In the genomic region with DNA sequence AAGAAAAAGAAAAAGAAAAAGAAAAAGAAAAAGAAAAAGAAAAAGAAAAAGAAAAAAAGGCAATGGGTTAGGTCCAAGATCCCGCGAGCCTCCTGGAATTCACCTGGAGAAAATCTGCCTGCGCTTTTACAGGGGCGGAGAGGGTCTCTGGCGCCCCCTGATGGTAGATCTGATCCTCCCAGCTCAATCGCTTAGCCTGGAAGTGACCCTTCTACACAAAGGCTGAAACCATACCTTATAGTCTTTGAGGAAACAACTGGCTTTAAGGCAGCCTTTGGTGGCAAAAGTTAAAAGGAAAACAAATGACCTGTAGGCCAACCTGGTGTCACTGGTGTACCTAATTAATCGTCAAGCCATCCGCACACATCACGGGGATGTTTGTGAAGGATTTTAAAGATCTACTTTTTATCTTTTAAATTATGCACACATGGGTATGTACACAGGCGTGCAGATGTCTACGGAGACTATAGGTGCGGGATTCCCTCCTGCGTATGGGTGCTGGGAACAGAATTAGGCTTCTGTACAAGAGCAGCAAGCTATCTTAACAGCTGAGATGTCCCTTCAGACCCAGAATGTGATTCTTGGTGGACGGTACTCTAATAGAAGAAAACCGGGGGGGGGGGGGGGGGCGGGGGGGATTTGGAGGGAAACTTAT, we compare ENCODE assay signal across 8 mouse cellular contexts. TPM values are rescaled to one million over a fixed set of nuclear protein-coding genes. Genes with fewer than 3 reads are reported as not detected.
A peak's percentile ranks its signal among the peaks of the same experiment; 100 is the strongest.
DNase-seq lines count a peak whose midpoint lies in the region; ATAC-seq and TF ChIP-seq lines count a peak whose summit lies in the region.

No protein-coding gene starts in this region.

- H3K4me3 ChIP-seq in ES-Bruce4 (ENCODE audit: low read depth, low read length), result no peak overlapping the region
- H3K4me3 ChIP-seq in bone marrow macrophage, adult 2 months (ENCODE audit: insufficient read depth, low read length), result peak overlapping the region; percentile 53; the same call in 1 of the 2 replicates
- no peak overlapping the region for H3K4me3 ChIP-seq in embryonic fibroblast, embryonic 13.5 days (ENCODE audit: insufficient read depth, low read length)
- H3K4me3 ChIP-seq in lung, postnatal 0 days (ENCODE audit: low read depth, low read length), result peak overlapping the region; percentile 47

- no peaks in the 10 kb centered on the region for H3K36me3 ChIP-seq in ES-Bruce4 (ENCODE audit: control insufficient read depth, insufficient read depth, low read length, poor library complexity, severe bottlenecking)
- no peaks in the 10 kb centered on the region for H3K36me3 ChIP-seq in lung, postnatal 0 days (ENCODE audit: insufficient read depth, low read length)

- H3K27me3 ChIP-seq in ES-Bruce4 (ENCODE audit: control insufficient read depth, insufficient read depth, low read length, poor library complexity, severe bottlenecking), result no peaks in the 10 kb centered on the region
- no peaks in the 10 kb centered on the region for H3K27me3 ChIP-seq in lung, postnatal 0 days (replicated peaks; ENCODE audit: insufficient read depth, low read length)

- H3K4me2 ChIP-seq in lung, postnatal 0 days (replicated peaks; ENCODE audit: low read depth, low read length), result peak overlapping the region; percentile 82; the same call in 1 of the 2 replicates

- H3K9ac ChIP-seq in ES-Bruce4 (ENCODE audit: low read depth, poor library complexity, severe bottlenecking), result no peak overlapping the region
- no peak overlapping the region for H3K9ac ChIP-seq in lung, postnatal 0 days (replicated peaks; ENCODE audit: low read depth)

- peak; percentile 77 to 82 for DNase-seq in heart, postnatal 14 days
- DNase-seq in kidney, postnatal 4 days, result peak; percentile 85
- DNase-seq in lung, postnatal 0 days (ENCODE audit: low spot score), result peak; percentile 84
- DNase-seq in ovary, adult 18-20 months (ENCODE audit: low spot score), result peak; percentile 39
- peak; percentile 70 for DNase-seq in urinary bladder, postnatal 25 days (ENCODE audit: low spot score)

- no peak for TF ChIP-seq POLR2A in ES-Bruce4 (IDR thresholded peaks at IDR 0.05; ENCODE audit: insufficient read depth, low read length)
- TF ChIP-seq POLR2A in bone marrow macrophage, adult 2 months (IDR thresholded peaks at IDR 0.05; ENCODE audit: borderline replicate concordance, low read depth, low read length), result no peak
- TF ChIP-seq POLR2A in embryonic fibroblast, embryonic 13.5 days (IDR thresholded peaks at IDR 0.05; ENCODE audit: low read depth, low read length), result no peak

- WGBS in lung, postnatal 0 days, result 35% methylated on average over 16 of the region's 16 CpGs

- TF ChIP-seq CTCF in ES-Bruce4 (IDR thresholded peaks at IDR 0.05; ENCODE audit: low read depth, low read length), result peak; percentile 85
- TF ChIP-seq CTCF in bone marrow macrophage, adult 2 months (IDR thresholded peaks at IDR 0.05; ENCODE audit: low read depth, low read length), result peak; percentile 58
- peak; percentile 45; the same call in 1 of the 2 replicates for TF ChIP-seq CTCF in embryonic fibroblast, embryonic 13.5 days (IDR thresholded peaks at IDR 0.05; ENCODE audit: borderline replicate concordance, insufficient read depth, low read length)
- TF ChIP-seq CTCF in lung, postnatal 0 days (IDR thresholded peaks at IDR 0.05), result peak; percentile 81

- H3K27ac ChIP-seq in ES-Bruce4 (ENCODE audit: insufficient read depth, low read length), result no peak overlapping the region
- H3K27ac ChIP-seq in bone marrow macrophage, adult 2 months (ENCODE audit: insufficient read depth, low read depth, low read length), result no peak overlapping the region
- no peak overlapping the region for H3K27ac ChIP-seq in embryonic fibroblast, embryonic 13.5 days (ENCODE audit: insufficient read depth, low read length)
- no peak overlapping the region for H3K27ac ChIP-seq in lung, postnatal 0 days (ENCODE audit: low read length)

- intact Hi-C loops in heart, postnatal 14 days (cut with DNase I), result loop anchor here (1.0 to 5.0 kb wide), 3 partner anchors 106 to 391 kb away; no protein-coding TSS in a partner anchor

- no peaks in the 10 kb centered on the region for H3K9me3 ChIP-seq in ES-Bruce4 (replicated peaks; ENCODE audit: control insufficient read depth, insufficient read depth, low read length, poor library complexity, severe bottlenecking)
- H3K9me3 ChIP-seq in lung, postnatal 0 days (ENCODE audit: low read length), result no peaks in the 10 kb centered on the region

- peak; percentile 72 for ATAC-seq in lung, postnatal 0 days

- H3K4me1 ChIP-seq in ES-Bruce4 (ENCODE audit: control insufficient read depth, insufficient read depth, low read length), result no peaks in the 10 kb centered on the region
- H3K4me1 ChIP-seq in bone marrow macrophage, adult 2 months (ENCODE audit: control insufficient read depth, insufficient read depth, low read length), result no peaks in the 10 kb centered on the region; the same call in 1 of the 2 replicates
- no peaks in the 10 kb centered on the region for H3K4me1 ChIP-seq in embryonic fibroblast, embryonic 13.5 days (ENCODE audit: control insufficient read depth, insufficient read depth, low read length)
- H3K4me1 ChIP-seq in lung, postnatal 0 days (ENCODE audit: insufficient read depth, low read depth, low read length), result peaks cover 6% of the 10 kb centered on the region; the same call in 1 of the 2 replicates

- TF ChIP-seq EP300 in ES-Bruce4 (IDR thresholded peaks at IDR 0.05; ENCODE audit: insufficient read depth, low read depth, low read length), result no peak
- no peak for TF ChIP-seq EP300 in lung, postnatal 0 days (IDR thresholded peaks at IDR 0.05)

RNA-seq across cellular contexts. Expression of a gene that starts 0.9 kb away (rescaled TPM):
- 0.41 and 0.49 TPM in 2 replicates for polyA plus RNA-seq in ES-Bruce4 (2011; ENCODE audit: insufficient read depth, insufficient read length, low read depth, missing spikeins)
- not detected in 2 replicates for polyA plus RNA-seq in bone marrow macrophage, adult 2 months (2012; ENCODE audit: insufficient read depth, insufficient read length, missing spikeins)
- 0.37 and 0.50 TPM in 2 replicates for polyA plus RNA-seq in embryonic fibroblast, embryonic 13.5 days (2011; ENCODE audit: insufficient read length, low read depth, missing spikeins)
- total RNA-seq in heart, postnatal 14 days (2021), result not detected
- polyA plus RNA-seq in lung, postnatal 0 days (2015; fragmentation: Nextera tagmentation; extraction: Ambion mirVana), result 0.81 and 1.3 TPM in 2 replicates

Comparison
In these comparisons a context has a peak if more than half of its experiments do, and no peak if none do; other contexts are left out.
1. H3K4me3 ChIP-seq: peak in bone marrow macrophage, adult 2 months (single experiment) and lung, postnatal 0 days (single experiment); none in ES-Bruce4 (single experiment) and embryonic fibroblast, embryonic 13.5 days (single experiment).
2. Peak in every context shown above with its lines, with median percentiles within 50 percentile points of each other: CTCF ChIP-seq and DNase-seq.